Mouse (Mus musculus): ENCODE measurements around the gene Gm15114. TPM values are rescaled to one million over a fixed set of nuclear protein-coding genes. Genes with fewer than 3 reads are reported as not detected.
"Not testable (repeated sequence)": the region's sequence is repeated elsewhere in the genome, so short reads cannot be mapped to it uniquely, and the experiment has no call there.

Gene Gm15114
- not detected for polyA plus RNA-seq (2017; shearing (Covaris generic))

DNA sequence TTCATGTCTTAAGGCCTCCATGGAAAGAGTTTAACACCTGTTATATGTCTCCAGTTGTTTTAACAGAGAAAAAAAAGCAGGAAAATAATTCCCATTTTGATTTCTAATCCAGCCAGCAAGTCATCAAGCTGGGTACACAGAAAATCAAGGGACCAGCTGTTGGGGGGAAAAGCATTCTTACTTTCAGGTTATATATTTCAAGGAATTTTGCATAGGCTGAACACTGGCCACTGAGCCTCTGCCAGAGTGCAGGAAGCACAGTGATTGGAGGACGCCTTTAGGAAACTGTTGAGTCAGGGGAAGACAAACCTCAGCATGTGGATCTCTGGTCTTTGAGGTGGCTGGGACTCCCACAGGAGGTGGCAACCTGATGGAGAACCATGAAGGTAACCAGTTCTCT lies at the start of gene Gm15114:
TSS of gene Gm15114 (plus strand) at position 301 of the 400 bp plus-strand sequence.
- not testable (repeated sequence) for ATAC-seq

Other genes starting within 250 kb of the Gm15114 start
- gene Gm8334, start 126.2 kb downstream of the Gm15114 start, polyA plus RNA-seq (2017; shearing (Covaris generic)), result not detected
- gene Gm15127, start 174.6 kb downstream of the Gm15114 start, polyA plus RNA-seq (2017; shearing (Covaris generic)), result not detected

Measured in CD4-positive, CD25-positive, alpha-beta regulatory T cell, adult 4 months (primary cell).